Mouse (Mus musculus) E14TG2a.4 (cell line): ENCODE measurements around the gene Sypl.

Experiments
- CTCF ChIP-seq: conservative IDR thresholded peaks from 2 replicates; pipeline ENCODE4 v1.5.1; 2014; ENCODE audit warnings: low read length
- NANOG ChIP-seq: IDR thresholded peaks from 2 replicates; pipeline ENCODE4 v1.6.1; 2014; ENCODE audit warnings: borderline replicate concordance, low read length, mixed read lengths

GRCm38 (mm10) chr12:33007176-33007575 lies 53.5 kb downstream of the Sypl start:
- TF ChIP-seq CTCF (no peak), NANOG (no peak)
